Mouse (Mus musculus): Measurements from ENCODE around the gene Cds1. TPM values are rescaled to one million over a fixed set of nuclear protein-coding genes. Genes with fewer than 3 reads are reported as not detected.

Gene Cds1
- polyA plus RNA-seq, 1 experiment from 2014 or later: 4.0 TPM

DNA sequence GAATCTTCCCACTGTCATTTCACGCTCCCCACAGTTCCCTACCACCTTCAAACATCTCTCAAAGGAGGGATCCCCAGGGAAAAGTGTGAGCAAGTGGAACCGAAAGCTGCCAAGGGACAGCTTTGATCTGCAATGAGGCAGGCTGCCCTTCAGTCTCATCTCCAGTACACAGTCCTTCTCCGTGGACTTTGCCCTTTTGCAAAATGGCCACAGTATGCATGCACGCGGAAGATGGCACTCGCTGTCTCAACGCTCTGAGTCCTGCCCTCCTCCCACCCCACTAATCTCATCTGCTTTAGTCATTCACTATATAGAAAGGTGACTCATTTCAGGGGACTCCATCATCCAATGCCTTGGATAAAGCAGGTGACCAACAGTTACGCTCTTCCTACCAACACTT lies 81.0 kb downstream of the Cds1 start:
- Histone ChIP-seq H3K4me3 (ENCODE audit: low read depth, low read length) (no peak overlapping the region), H3K4me2 (ENCODE audit: low read length) (no peak overlapping the region), H3K4me1 (ENCODE audit: control insufficient read depth, insufficient read depth, low read length) (no peaks in the 10 kb centered on the region), H3K9me3 (replicated peaks; ENCODE audit: control insufficient read depth, low read length) (no peaks in the 10 kb centered on the region), H3K9ac (ENCODE audit: low read length) (no peak overlapping the region), H3K36me3 (ENCODE audit: control insufficient read depth, insufficient read depth, low read length) (peaks cover 99% of the 10 kb centered on the region), H3K27me3 (replicated peaks; ENCODE audit: control insufficient read depth, insufficient read depth, low read length) (no peaks in the 10 kb centered on the region), H3K27ac (ENCODE audit: low read depth, low read length) (no peak overlapping the region)
- ATAC-seq: no peak
- WGBS: 94% methylated on average over 8 of the region's 8 CpGs
- DNase-seq (ENCODE audit: low spot score): no peak

DNA sequence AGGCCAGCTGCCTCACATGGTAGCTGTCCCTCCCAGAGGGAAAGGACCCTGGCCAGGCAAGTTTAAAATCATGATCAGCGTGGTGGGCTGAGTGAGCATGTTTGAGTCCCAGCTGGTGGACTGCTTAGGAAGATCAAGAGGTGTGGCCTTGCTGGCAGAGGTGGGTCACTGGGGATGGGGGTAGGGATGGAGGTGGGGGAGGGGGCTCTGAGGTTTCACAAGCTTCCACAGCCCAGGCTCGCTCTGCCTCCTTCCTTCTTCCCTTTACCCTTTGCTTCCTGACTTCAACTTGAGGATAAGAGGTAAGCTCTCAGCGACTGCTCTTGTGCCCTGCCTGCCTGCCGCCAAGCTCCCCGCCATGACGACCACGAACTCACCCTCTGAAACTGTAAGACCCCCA lies 82.4 kb downstream of the Cds1 start:
- Histone ChIP-seq H3K4me1 (ENCODE audit: control insufficient read depth, insufficient read depth, low read length) (no peaks in the 10 kb centered on the region), H3K4me2 (ENCODE audit: low read length) (no peak overlapping the region), H3K9ac (ENCODE audit: low read length) (no peak overlapping the region), H3K27ac (ENCODE audit: low read depth, low read length) (no peak overlapping the region), H3K9me3 (replicated peaks; ENCODE audit: control insufficient read depth, low read length) (no peaks in the 10 kb centered on the region), H3K4me3 (ENCODE audit: low read depth, low read length) (no peak overlapping the region), H3K27me3 (replicated peaks; ENCODE audit: control insufficient read depth, insufficient read depth, low read length) (no peaks in the 10 kb centered on the region), H3K36me3 (ENCODE audit: control insufficient read depth, insufficient read depth, low read length) (peaks cover 99% of the 10 kb centered on the region)
- no peak for ATAC-seq
- DNase-seq (ENCODE audit: low spot score): no peak
- WGBS: 86% methylated on average over 7 of the region's 7 CpGs

DNA sequence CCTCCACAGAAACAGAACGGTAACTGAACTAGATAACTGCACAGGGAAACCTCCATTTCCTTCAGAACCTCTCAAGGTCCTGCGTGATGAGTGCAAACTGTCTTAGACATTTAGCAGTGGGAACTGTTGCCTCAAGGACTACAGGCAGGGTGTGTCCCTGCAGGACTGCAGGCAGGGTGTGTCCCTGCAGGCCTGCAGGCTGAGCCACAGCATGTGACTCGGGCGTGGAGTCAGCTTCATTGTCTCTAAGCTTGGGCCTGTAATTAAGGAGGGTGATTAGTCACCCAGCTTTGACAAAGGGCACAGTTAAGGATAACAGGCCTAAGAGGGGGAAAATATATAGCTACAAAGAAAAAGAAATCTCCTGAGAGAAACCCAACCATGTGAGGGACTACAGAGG lies 82.8 kb downstream of the Cds1 start:
- H3K9ac ChIP-seq (ENCODE audit: low read length): no peak overlapping the region
- H3K4me3 ChIP-seq (ENCODE audit: low read depth, low read length): no peak overlapping the region
- H3K4me2 ChIP-seq (ENCODE audit: low read length): no peak overlapping the region
- no peak for DNase-seq (ENCODE audit: low spot score)
- peaks cover 99% of the 10 kb centered on the region for H3K36me3 ChIP-seq (ENCODE audit: control insufficient read depth, insufficient read depth, low read length)
- 62% methylated on average over 4 of the region's 4 CpGs for WGBS
- no peak for ATAC-seq
- no peaks in the 10 kb centered on the region for H3K27me3 ChIP-seq (replicated peaks; ENCODE audit: control insufficient read depth, insufficient read depth, low read length)
- H3K27ac ChIP-seq (ENCODE audit: low read depth, low read length): no peak overlapping the region
- no peaks in the 10 kb centered on the region for H3K9me3 ChIP-seq (replicated peaks; ENCODE audit: control insufficient read depth, low read length)
- no peaks in the 10 kb centered on the region for H3K4me1 ChIP-seq (ENCODE audit: control insufficient read depth, insufficient read depth, low read length)

DNA sequence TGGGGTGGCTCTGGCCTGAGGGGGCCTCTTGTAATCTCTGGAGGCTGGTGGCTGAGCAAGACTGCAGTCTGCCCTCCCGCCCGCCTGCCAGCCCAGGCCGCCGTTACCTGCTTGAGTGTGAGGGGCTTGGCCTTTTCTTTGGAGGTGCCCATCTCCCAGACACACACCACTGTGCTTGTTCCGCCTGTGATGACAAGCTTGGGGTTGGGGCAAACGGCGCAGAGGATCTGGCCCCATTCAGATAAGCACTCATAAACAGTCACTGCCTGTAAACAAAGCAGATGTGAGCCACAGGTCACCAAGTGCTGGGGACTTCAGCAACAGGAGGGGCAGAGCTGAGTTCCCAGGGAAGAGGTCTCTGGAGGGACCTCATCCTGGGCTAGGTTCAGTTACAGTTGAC lies 86.2 kb downstream of the Cds1 start:
- no peak overlapping the region for H3K4me2 ChIP-seq (ENCODE audit: low read length)
- no peaks in the 10 kb centered on the region for H3K4me1 ChIP-seq (ENCODE audit: control insufficient read depth, insufficient read depth, low read length)
- no peaks in the 10 kb centered on the region for H3K9me3 ChIP-seq (replicated peaks; ENCODE audit: control insufficient read depth, low read length)
- no peak for DNase-seq (ENCODE audit: low spot score)
- peaks cover 99% of the 10 kb centered on the region for H3K36me3 ChIP-seq (ENCODE audit: control insufficient read depth, insufficient read depth, low read length)
- no peak overlapping the region for H3K27ac ChIP-seq (ENCODE audit: low read depth, low read length)
- WGBS: 94% methylated on average over 7 of the region's 7 CpGs
- no peak overlapping the region for H3K9ac ChIP-seq (ENCODE audit: low read length)
- no peak overlapping the region for H3K4me3 ChIP-seq (ENCODE audit: low read depth, low read length)
- ATAC-seq: no peak
- H3K27me3 ChIP-seq (replicated peaks; ENCODE audit: control insufficient read depth, insufficient read depth, low read length): no peaks in the 10 kb centered on the region

DNA sequence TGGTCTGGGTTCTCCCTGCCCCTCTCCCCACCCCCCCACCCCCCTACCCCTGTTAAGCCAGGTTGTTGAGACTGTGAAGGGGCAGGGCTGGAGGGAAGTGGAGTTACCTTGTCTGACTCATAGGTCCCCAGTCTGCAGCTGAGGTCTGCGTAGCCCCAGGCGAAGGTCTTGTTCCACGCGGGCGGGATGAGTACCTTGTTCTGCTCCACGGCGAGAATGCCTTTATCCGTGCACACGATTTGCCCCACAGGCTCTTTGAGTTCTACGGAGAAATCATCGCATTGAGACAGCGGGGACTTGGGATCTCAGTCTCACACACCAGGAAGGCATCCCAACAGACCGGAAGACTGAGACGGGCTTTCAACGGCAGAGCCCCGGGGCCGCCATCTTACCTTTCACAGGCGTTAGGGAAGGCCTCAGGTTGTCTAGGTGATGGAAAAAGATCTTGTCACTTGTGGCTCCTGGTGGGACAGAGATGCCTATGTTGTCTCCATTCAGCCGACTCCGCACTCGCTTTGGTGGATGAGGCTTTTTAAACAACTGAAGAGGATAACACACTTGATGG lies 87.3 kb downstream of the Cds1 start:
- H3K4me3 ChIP-seq (ENCODE audit: low read depth, low read length): no peak overlapping the region
- H3K36me3 ChIP-seq (ENCODE audit: control insufficient read depth, insufficient read depth, low read length): peaks cover 93% of the 10 kb centered on the region
- H3K27me3 ChIP-seq (replicated peaks; ENCODE audit: control insufficient read depth, insufficient read depth, low read length): no peaks in the 10 kb centered on the region
- no peaks in the 10 kb centered on the region for H3K4me1 ChIP-seq (ENCODE audit: control insufficient read depth, insufficient read depth, low read length)
- H3K9me3 ChIP-seq (replicated peaks; ENCODE audit: control insufficient read depth, low read length): no peaks in the 10 kb centered on the region
- no peak overlapping the region for H3K27ac ChIP-seq (ENCODE audit: low read depth, low read length)
- H3K4me2 ChIP-seq (ENCODE audit: low read length): no peak overlapping the region
- ATAC-seq: no peak
- H3K9ac ChIP-seq (ENCODE audit: low read length): no peak overlapping the region
- DNase-seq (ENCODE audit: low spot score): no peak
- WGBS: 95% methylated on average over 21 of the region's 21 CpGs

DNA sequence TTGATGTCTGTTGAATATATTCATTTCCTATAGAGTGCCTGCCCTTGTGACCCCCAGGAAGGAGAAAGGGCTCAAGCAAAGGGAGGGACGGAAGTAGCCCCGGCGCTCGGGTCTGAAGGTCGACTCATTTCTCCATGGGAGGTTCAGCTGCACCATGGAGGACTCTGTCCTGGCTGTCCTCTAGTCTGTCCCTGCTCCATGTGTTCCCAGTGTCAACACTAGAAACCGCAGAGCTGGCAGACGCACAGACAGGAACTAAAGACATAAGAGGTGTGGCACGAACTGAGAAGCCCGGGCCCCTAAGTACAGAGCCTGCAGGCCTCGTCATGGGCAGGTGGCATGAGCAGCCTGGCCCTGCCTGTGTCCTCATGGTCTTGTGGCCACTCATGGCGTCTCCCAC lies 89.2 kb downstream of the Cds1 start:
- Histone ChIP-seq H3K36me3 (ENCODE audit: control insufficient read depth, insufficient read depth, low read length) (peaks cover 92% of the 10 kb centered on the region), H3K27ac (ENCODE audit: low read depth, low read length) (no peak overlapping the region), H3K9me3 (replicated peaks; ENCODE audit: control insufficient read depth, low read length) (no peaks in the 10 kb centered on the region), H3K27me3 (replicated peaks; ENCODE audit: control insufficient read depth, insufficient read depth, low read length) (no peaks in the 10 kb centered on the region), H3K4me1 (ENCODE audit: control insufficient read depth, insufficient read depth, low read length) (no peaks in the 10 kb centered on the region), H3K4me3 (ENCODE audit: low read depth, low read length) (no peak overlapping the region), H3K9ac (ENCODE audit: low read length) (no peak overlapping the region), H3K4me2 (ENCODE audit: low read length) (no peak overlapping the region)
- ATAC-seq: no peak
- no peak for DNase-seq (ENCODE audit: low spot score)
- WGBS: 94% methylated on average over 11 of the region's 11 CpGs

DNA sequence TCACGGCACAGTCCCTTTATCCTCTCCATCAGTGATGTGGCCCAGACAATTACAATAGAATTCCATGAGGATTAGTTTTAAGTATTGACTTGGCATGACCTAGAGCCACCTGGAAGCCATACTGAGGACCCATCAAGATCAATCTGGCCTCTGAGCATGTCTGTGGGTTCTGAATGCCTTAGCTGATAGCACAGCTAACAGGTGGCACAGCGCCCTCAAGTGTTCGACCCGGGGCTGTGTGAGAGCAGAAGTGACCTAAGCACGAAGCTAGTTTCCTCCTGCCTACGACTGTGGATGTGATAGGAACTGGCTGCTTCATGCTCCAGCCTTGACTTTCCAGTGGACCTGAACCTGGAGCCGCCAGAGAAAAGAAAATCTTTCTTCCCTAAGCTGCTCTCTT lies 89.7 kb downstream of the Cds1 start:
- no peak overlapping the region for H3K9ac ChIP-seq (ENCODE audit: low read length)
- H3K4me1 ChIP-seq (ENCODE audit: control insufficient read depth, insufficient read depth, low read length): no peaks in the 10 kb centered on the region
- DNase-seq (ENCODE audit: low spot score) (no peak), ATAC-seq (no peak)
- no peaks in the 10 kb centered on the region for H3K27me3 ChIP-seq (replicated peaks; ENCODE audit: control insufficient read depth, insufficient read depth, low read length)
- WGBS: 87% methylated on average over 7 of the region's 7 CpGs
- peaks cover 92% of the 10 kb centered on the region for H3K36me3 ChIP-seq (ENCODE audit: control insufficient read depth, insufficient read depth, low read length)
- no peaks in the 10 kb centered on the region for H3K9me3 ChIP-seq (replicated peaks; ENCODE audit: control insufficient read depth, low read length)
- no peak overlapping the region for H3K27ac ChIP-seq (ENCODE audit: low read depth, low read length)
- H3K4me3 ChIP-seq (ENCODE audit: low read depth, low read length): no peak overlapping the region
- H3K4me2 ChIP-seq (ENCODE audit: low read length): no peak overlapping the region

DNA sequence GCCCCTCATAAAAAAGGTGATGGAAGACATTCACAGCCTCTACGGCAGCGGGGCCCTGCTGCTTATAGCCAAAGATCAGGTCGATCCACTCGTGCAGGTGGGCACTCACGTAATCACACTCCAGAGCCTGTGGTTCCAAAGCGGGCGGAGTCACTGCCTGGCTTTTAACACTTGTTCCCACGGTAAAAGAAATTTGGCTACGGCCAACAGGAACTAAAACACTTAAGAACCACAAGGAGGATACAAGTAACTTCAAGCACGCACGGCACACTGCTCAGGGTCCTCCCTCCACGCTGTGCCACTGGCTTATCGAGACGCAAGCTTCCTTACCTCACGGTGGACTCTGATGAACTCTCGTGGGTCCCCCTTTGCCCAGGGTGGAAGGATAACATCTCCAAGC lies 90.5 kb downstream of the Cds1 start:
- H3K4me1 ChIP-seq (ENCODE audit: control insufficient read depth, insufficient read depth, low read length): no peaks in the 10 kb centered on the region
- no peaks in the 10 kb centered on the region for H3K27me3 ChIP-seq (replicated peaks; ENCODE audit: control insufficient read depth, insufficient read depth, low read length)
- H3K9ac ChIP-seq (ENCODE audit: low read length): no peak overlapping the region
- no peak for DNase-seq (ENCODE audit: low spot score)
- no peak overlapping the region for H3K27ac ChIP-seq (ENCODE audit: low read depth, low read length)
- no peak overlapping the region for H3K4me2 ChIP-seq (ENCODE audit: low read length)
- WGBS: 97% methylated on average over 16 of the region's 16 CpGs
- no peak for ATAC-seq
- peaks cover 88% of the 10 kb centered on the region for H3K36me3 ChIP-seq (ENCODE audit: control insufficient read depth, insufficient read depth, low read length)
- no peaks in the 10 kb centered on the region for H3K9me3 ChIP-seq (replicated peaks; ENCODE audit: control insufficient read depth, low read length)
- no peak overlapping the region for H3K4me3 ChIP-seq (ENCODE audit: low read depth, low read length)

DNA sequence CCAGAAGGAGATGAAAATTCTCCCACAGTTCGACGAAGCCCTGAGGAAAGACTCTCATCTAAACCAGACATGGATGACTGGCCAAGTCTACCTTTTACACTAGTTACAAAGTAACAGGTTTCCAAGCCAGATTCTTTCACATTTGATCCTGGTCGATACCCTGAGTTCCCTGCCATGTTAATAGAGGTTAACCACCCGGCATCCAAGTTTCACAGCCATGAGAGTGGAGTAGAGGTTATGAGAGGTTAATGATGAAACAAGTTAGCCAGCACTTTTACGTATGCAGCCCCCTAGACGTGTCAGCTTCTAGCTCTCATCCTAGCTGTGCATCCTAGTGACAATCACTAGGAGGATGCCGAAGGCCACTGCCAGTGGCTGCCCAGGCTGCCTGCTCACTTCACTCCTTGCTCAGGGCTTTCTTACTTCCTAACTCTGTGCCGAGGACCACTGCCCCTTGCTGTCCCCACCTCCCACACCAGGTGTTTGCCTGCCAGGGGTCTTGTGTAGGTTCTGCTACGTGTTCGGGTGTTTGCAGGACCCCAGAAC lies 94.0 kb downstream of the Cds1 start:
- H3K4me3 ChIP-seq (ENCODE audit: low read depth, low read length): no peak overlapping the region
- H3K4me1 ChIP-seq (ENCODE audit: control insufficient read depth, insufficient read depth, low read length): no peaks in the 10 kb centered on the region
- ATAC-seq (no peak), DNase-seq (ENCODE audit: low spot score) (no peak)
- H3K4me2 ChIP-seq (ENCODE audit: low read length): no peak overlapping the region
- no peak overlapping the region for H3K9ac ChIP-seq (ENCODE audit: low read length)
- 89% methylated on average over 10 of the region's 10 CpGs for WGBS
- H3K27me3 ChIP-seq (replicated peaks; ENCODE audit: control insufficient read depth, insufficient read depth, low read length): no peaks in the 10 kb centered on the region
- H3K27ac ChIP-seq (ENCODE audit: low read depth, low read length): no peak overlapping the region
- peaks cover 87% of the 10 kb centered on the region for H3K36me3 ChIP-seq (ENCODE audit: control insufficient read depth, insufficient read depth, low read length)
- no peaks in the 10 kb centered on the region for H3K9me3 ChIP-seq (replicated peaks; ENCODE audit: control insufficient read depth, low read length)
